Mouse (Mus musculus): ENCODE data around the gene Rad9a.
A peak's percentile ranks its signal among the peaks of the same experiment; 100 is the strongest.

DNA sequence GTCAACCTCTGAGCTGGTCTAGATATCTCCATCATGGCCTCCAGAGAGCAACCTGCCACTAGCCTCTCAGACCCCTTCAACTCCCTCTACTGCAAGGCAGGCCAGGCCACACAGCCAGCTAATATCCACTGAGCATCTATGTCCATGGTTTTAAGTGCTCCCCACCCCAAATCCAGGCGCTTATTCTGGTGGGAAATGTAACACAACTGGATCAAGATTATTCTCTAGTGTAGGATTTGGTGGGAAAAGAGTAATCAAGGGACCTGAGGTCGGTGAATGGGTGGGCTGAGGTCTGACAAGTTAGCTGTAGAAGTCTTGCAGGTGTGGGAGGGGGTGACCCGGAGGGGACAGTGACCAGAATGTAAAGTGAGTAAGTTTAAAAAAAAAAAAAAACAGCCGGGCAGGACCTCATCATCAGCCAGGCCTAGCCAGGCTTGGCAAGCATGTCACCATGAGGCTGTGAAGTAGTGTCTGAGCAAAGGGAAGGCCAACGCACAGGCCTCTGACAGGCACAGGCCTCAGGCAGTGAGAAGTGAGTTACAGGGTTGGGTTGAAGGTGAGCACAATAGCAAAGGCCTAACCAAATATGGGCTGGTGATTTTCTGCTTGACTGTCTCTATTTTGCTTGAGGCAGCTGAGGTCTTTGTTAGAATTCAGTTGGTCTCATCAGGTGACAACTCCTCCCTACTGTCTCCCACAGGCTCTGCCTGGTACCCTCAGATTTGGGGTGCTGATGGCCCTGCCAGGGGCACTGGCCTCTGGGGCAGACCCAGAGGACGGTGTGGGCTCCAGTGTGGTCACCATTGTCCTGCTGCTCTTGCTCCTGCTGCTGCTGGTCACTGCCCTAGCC lies 46.0 kb downstream of the Rad9a start:
- TF ChIP-seq CTCF (IDR thresholded peaks at IDR 0.05) (no peak), POLR2A (IDR thresholded peaks at IDR 0.05; ENCODE audit: insufficient read depth, low read depth, low read length) (0 out of 2 replicates have a peak, but pooled peaks have one; percentile 19)

Measured in heart, adult 2 months (tissue).